Mouse (Mus musculus) hindbrain, embryonic 15.5 days (tissue): ENCODE data around the gene Pcsk6. TPM values are rescaled to one million over a fixed set of nuclear protein-coding genes. Genes with fewer than 3 reads are reported as not detected.
"Not testable (repeated sequence)": the region's sequence is repeated elsewhere in the genome, so short reads cannot be mapped to it uniquely, and the experiment has no call there.

Source experiments
- ATAC-seq: fragments of 200-750 bp; cut with Nextera tagmentation; 2 replicates; pipeline ENCODE4 v1.8.0; 2017; ENCODE audit warnings: low read depth, moderate number of reproducible peaks, moderate TSS enrichment; ENCODE audit not compliant: low FRiP score
- H3K27ac ChIP-seq: fragments of 300-500 bp; sonication (generic); replicated peaks from 2 replicates; pipeline ENCODE4 v1.5.1; 2015; ENCODE audit warnings: mild to moderate bottlenecking, inconsistent platforms
- H3K27me3 ChIP-seq: fragments of 300-500 bp; sonication (generic); 2 replicates; pipeline ENCODE4 v1.6.1; 2015; ENCODE audit warnings: control low read depth, inconsistent platforms
- H3K36me3 ChIP-seq: fragments of 300-500 bp; sonication (generic); 2 replicates; pipeline ENCODE4 v1.6.1; 2015; ENCODE audit warnings: control low read depth, inconsistent platforms
- H3K4me1 ChIP-seq: fragments of 300-500 bp; sonication (generic); replicated peaks from 2 replicates; pipeline ENCODE4 v1.6.1; 2015; ENCODE audit warnings: control low read depth, inconsistent platforms
- H3K4me2 ChIP-seq: fragments of 300-500 bp; sonication (generic); 2 replicates; pipeline ENCODE4 v1.6.1; 2015; ENCODE audit warnings: moderate library complexity, mild to moderate bottlenecking, inconsistent platforms
- H3K4me3 ChIP-seq: fragments of 300-500 bp; sonication (generic); 2 replicates; pipeline ENCODE4 v1.5.1; 2015; ENCODE audit warnings: mild to moderate bottlenecking, inconsistent platforms
- H3K9ac ChIP-seq: fragments of 300-500 bp; sonication (generic); 2 replicates; pipeline ENCODE4 v1.6.1; 2015; ENCODE audit warnings: inconsistent platforms
- H3K9me3 ChIP-seq: fragments of 300-500 bp; sonication (generic); 2 replicates; pipeline ENCODE4 v1.6.1; 2016; ENCODE audit warnings: control low read depth, inconsistent platforms
- WGBS: fragments of 180-500 bp; shearing (Covaris S2); methylation state at CpG from one replicate; pipeline ENCODE4 v1.1.7; 2015; 5-methylcytosine and 5-hydroxymethylcytosine counted together
- polyA plus RNA-seq: library from polyadenylated mRNA; unstranded; fragments of >200 nt; fragmentation: Nextera tagmentation; extraction: Ambion mirVana; gene quantifications from 2 replicates; pipeline ENCODE4 v1.2.1, GENCODE M21; 2015

Pcsk6 gene
- polyA plus RNA-seq, result 1.0 and 1.8 TPM in 2 replicates

DNA sequence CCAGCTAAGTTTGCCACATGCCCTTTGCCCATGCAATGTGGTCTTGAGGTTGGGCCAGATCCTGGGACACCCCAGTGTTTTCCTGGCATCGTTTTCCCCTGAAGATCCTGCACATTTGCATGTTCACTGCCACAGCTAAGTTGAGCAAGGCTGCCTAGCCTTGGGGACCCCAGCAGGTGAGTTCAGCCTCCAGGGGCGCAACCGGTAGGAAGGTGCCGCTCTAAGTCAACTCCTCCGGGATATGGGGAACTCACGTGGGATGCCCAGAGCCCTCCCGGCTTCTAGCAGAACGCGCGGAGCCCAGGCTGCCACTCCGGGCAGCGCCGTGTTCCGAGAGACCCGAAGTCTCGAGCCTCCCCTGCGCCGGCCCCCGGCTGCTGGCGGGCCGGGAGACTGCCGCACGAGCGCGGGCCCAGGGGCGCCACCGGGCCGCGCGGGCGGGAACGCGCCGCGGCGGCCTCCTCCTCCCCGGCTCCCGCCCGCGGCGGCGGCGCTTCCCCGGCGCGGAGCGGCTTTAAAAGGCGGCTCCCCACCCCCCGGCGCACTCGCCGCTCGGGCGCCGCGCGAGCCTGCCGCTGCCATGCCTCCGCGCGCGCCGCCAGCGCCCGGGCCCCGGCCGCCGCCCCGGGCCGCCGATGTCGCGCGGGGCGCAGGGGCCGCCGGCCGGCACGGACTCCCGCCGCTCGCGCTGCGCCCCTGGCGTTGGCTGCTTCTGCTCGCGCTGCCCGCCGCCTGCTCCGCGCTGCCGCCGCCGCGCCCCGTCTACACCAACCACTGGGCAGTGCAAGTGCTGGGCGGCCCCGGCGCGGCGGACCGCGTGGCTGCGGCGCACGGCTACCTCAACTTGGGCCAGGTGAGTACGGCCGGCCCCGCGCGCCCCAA is at the start of gene Pcsk6:
Gene Pcsk6 (plus strand): TSS at position 144 of the 882 bp plus-strand sequence.
- H3K9ac ChIP-seq, result peak within 1 kb of the TSS; percentile 59
- ATAC-seq, result peak; percentile 73
- under 1% methylated on average over 80 of the region's 111 CpGs for WGBS
- H3K4me2 ChIP-seq, result peak within 1 kb of the TSS; percentile 98
- H3K27ac ChIP-seq, result no peak within 1 kb of the TSS
- H3K4me3 ChIP-seq, result peak within 1 kb of the TSS; percentile 69
- no peaks in the 10 kb centered on the region for H3K36me3 ChIP-seq
- peaks cover 44% of the 10 kb centered on the region for H3K27me3 ChIP-seq
- peaks cover 13% of the 10 kb centered on the region for H3K4me1 ChIP-seq
- no peaks in the 10 kb centered on the region for H3K9me3 ChIP-seq

- H3K4me2 ChIP-seq, result no peak overlapping the region
- no peak overlapping the region for H3K4me3 ChIP-seq
- H3K36me3 ChIP-seq, result no peaks in the 10 kb centered on the region
- 90% methylated on average over 8 of the region's 8 CpGs for WGBS
- no peak overlapping the region for H3K27ac ChIP-seq
- H3K4me1 ChIP-seq, result no peaks in the 10 kb centered on the region
- H3K27me3 ChIP-seq, result no peaks in the 10 kb centered on the region
- no peak overlapping the region for H3K9ac ChIP-seq
- H3K9me3 ChIP-seq, result no peaks in the 10 kb centered on the region
- ATAC-seq, result no peak
These were observed 47.8 kb upstream of the Pcsk6 start for GRCm38 (mm10) chr7:65813611-65814212.

- no peak for ATAC-seq
- 96% methylated on average over 8 of the region's 8 CpGs for WGBS
These were observed 44.0 kb upstream of the Pcsk6 start for GRCm38 (mm10) chr7:65817564-65817963.

DNA sequence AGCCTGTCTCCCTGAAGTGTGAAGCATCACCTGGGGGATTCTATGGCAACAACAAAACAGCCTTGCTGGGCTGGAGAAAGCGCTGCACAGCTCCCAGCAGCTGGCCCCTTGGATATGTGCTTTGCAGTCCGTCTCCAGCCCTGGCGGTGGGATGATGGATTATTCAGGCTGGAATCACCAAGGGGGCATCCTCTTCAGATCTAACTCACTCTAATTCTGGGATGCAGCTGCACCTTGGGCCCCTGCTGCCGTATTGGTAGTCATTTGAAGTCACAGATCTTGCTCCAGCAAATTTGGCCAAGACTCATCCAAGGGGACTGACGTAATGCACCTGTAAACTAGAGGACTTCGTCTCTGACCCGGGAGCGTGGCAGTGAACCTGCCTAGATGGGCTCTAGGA is 41.1 kb upstream of the Pcsk6 start:
- no peaks in the 10 kb centered on the region for H3K36me3 ChIP-seq
- no peak overlapping the region for H3K4me2 ChIP-seq
- H3K4me3 ChIP-seq, result no peak overlapping the region
- no peaks in the 10 kb centered on the region for H3K27me3 ChIP-seq
- WGBS, result 24% methylated on average over 8 of the region's 8 CpGs
- H3K4me1 ChIP-seq, result peaks cover 8% of the 10 kb centered on the region; the same call in 1 of the 2 replicates
- no peak for ATAC-seq
- no peak overlapping the region for H3K9ac ChIP-seq
- H3K27ac ChIP-seq, result no peak overlapping the region
- no peaks in the 10 kb centered on the region for H3K9me3 ChIP-seq

More at GRCm38 (mm10) chr7:65817564-65817963, 44.0 kb upstream of the Pcsk6 start:
- Histone ChIP-seq H3K9me3 (no peaks in the 10 kb centered on the region), H3K4me3 (no peak overlapping the region), H3K36me3 (no peaks in the 10 kb centered on the region), H3K27ac (no peak overlapping the region), H3K27me3 (no peaks in the 10 kb centered on the region), H3K4me1 (peaks cover 8% of the 10 kb centered on the region; the same call in 1 of the 2 replicates), H3K9ac (no peak overlapping the region), H3K4me2 (no peak overlapping the region)

DNA sequence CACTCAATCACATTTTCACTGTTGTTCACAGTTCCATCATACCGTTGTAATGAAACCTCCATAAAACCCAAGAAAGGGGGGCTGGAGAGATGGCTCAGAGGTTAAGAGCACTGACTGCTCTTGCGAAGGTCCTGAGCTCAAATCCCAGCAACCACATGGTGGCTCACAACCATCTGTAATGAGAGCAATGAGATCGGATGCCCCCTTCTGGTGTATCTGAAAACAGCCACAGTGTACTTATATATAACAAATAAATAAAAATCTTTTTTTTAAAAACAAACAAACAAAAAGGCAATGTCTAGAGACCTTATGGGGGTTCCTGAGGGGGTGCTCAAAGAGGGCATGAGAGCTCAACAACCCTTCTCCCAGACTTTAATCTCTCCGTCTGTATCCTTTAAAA is 39.6 kb upstream of the Pcsk6 start:
- not testable (repeated sequence) for H3K9ac ChIP-seq, H3K4me3 ChIP-seq, H3K4me2 ChIP-seq, H3K4me1 ChIP-seq, H3K9me3 ChIP-seq, H3K36me3 ChIP-seq, ATAC-seq, H3K27ac ChIP-seq, H3K27me3 ChIP-seq
- WGBS, result 76% methylated on average over 4 of the region's 4 CpGs

- Histone ChIP-seq H3K4me3 (no peak overlapping the region), H3K36me3 (no peaks in the 10 kb centered on the region), H3K9ac (no peak overlapping the region), H3K4me1 (peaks cover 8% of the 10 kb centered on the region; the same call in 1 of the 2 replicates), H3K27ac (no peak overlapping the region), H3K9me3 (no peaks in the 10 kb centered on the region), H3K27me3 (no peaks in the 10 kb centered on the region), H3K4me2 (no peak overlapping the region)
- WGBS, result 74% methylated on average over 2 of the region's 2 CpGs
- ATAC-seq, result no peak
These were observed 38.9 kb upstream of the Pcsk6 start for GRCm38 (mm10) chr7:65822506-65823119.

GRCm38 (mm10) chr7:65839756-65840155 is 21.8 kb upstream of the Pcsk6 start:
- ATAC-seq, result no peak
- no peaks in the 10 kb centered on the region for H3K27me3 ChIP-seq
- no peak overlapping the region for H3K4me2 ChIP-seq
- H3K9ac ChIP-seq, result no peak overlapping the region
- H3K36me3 ChIP-seq, result no peaks in the 10 kb centered on the region
- 97% methylated on average over 3 of the region's 3 CpGs for WGBS
- H3K9me3 ChIP-seq, result peaks cover 3% of the 10 kb centered on the region; the same call in 1 of the 2 replicates
- no peaks in the 10 kb centered on the region for H3K4me1 ChIP-seq
- H3K4me3 ChIP-seq, result no peak overlapping the region
- no peak overlapping the region for H3K27ac ChIP-seq

GRCm38 (mm10) chr7:65843210-65843609 is 18.3 kb upstream of the Pcsk6 start:
- Histone ChIP-seq H3K4me2 (no peak overlapping the region), H3K9me3 (peaks cover 3% of the 10 kb centered on the region; the same call in 1 of the 2 replicates), H3K27ac (no peak overlapping the region), H3K4me1 (no peaks in the 10 kb centered on the region), H3K4me3 (no peak overlapping the region), H3K27me3 (no peaks in the 10 kb centered on the region), H3K9ac (no peak overlapping the region), H3K36me3 (no peaks in the 10 kb centered on the region)
- WGBS, result 50% methylated on average over 2 of the region's 2 CpGs
- no peak for ATAC-seq

DNA sequence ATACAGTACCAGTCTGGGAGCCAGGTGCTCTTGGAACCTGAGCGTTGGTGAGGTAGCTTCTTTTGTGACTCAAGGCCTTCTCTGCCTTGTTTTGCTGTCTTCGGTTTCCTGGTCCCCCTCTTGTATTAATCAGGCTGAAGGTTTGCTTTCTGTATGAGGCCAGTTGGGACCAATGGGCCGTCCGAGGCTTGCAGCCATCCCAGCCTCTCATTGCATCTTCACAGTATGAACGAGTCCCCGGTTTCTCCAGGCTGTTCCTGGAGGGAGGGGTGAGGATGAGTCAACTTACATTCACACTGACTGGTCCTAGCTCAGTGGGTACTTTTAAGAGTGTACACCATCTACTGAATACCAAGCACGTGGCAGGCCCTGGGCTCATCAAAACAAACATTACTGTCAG is 553 bp upstream of the Pcsk6 start:
- WGBS, result 57% methylated on average over 7 of the region's 7 CpGs
- Histone ChIP-seq H3K27me3 (peaks cover 44% of the 10 kb centered on the region), H3K27ac (no peak overlapping the region), H3K4me1 (peaks cover 13% of the 10 kb centered on the region), H3K36me3 (no peaks in the 10 kb centered on the region), H3K4me2 (peak overlapping the region; percentile 98; the same call in 1 of the 2 replicates), H3K9ac (no peak overlapping the region), H3K9me3 (no peaks in the 10 kb centered on the region), H3K4me3 (no peak overlapping the region)
- no peak for ATAC-seq

- ATAC-seq, result peak; percentile 27; the same call in 1 of the 2 replicates
- Histone ChIP-seq H3K9ac (peak overlapping the region; percentile 59), H3K27me3 (peaks cover 44% of the 10 kb centered on the region), H3K9me3 (no peaks in the 10 kb centered on the region), H3K27ac (no peak overlapping the region), H3K4me1 (peaks cover 13% of the 10 kb centered on the region), H3K4me3 (peak overlapping the region; percentile 69), H3K4me2 (peak overlapping the region; percentile 98), H3K36me3 (no peaks in the 10 kb centered on the region)
- 2% methylated on average over 61 of the region's 61 CpGs for WGBS
These were observed 1.1 kb downstream of the Pcsk6 start for GRCm38 (mm10) chr7:65862473-65863176.

DNA sequence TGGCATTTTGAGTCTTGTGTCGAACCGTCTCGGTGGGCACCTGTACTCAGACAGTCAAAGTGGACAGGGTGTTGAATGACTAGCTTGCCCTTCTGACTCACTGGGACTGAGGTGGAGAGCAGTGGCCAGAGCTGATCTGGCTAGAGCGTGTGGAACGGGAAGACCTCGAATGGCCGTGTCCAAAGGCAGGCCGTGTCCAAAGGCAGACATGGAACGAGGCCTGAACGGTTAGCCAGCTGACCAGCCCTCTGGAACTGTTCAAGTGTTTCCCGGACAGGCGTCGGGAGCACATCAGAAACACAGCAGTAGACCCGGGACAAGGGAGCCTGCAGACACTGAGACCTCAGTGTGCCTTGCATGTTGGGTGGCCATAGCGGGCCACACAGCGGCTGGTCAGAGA is 7.6 kb downstream of the Pcsk6 start:
- no peak for ATAC-seq
- Histone ChIP-seq H3K9ac (no peak overlapping the region), H3K4me2 (no peak overlapping the region), H3K36me3 (no peaks in the 10 kb centered on the region), H3K27ac (no peak overlapping the region), H3K27me3 (peaks cover 9% of the 10 kb centered on the region), H3K4me3 (no peak overlapping the region), H3K9me3 (no peaks in the 10 kb centered on the region), H3K4me1 (peaks cover 21% of the 10 kb centered on the region)
- WGBS, result 76% methylated on average over 16 of the region's 16 CpGs
